Mouse (Mus musculus) liver, postnatal 0 days (tissue): ENCODE measurements around the gene Prorsd1. TPM values are rescaled to one million over a fixed set of nuclear protein-coding genes. Genes with fewer than 3 reads are reported as not detected.

Source experiments
- ATAC-seq: fragments of 200-750 bp; cut with Nextera tagmentation; 2 replicates; pipeline ENCODE4 v1.8.0; 2017; ENCODE audit warnings: mild to moderate bottlenecking, moderate library complexity
- DNase-seq: peaks from one replicate; pipeline ENCODE4 v3.0.0-alpha.2; 2016
- H3K27ac ChIP-seq: fragments of 300-500 bp; sonication (generic); 2 replicates; pipeline ENCODE4 v1.5.1; 2014; ENCODE audit warnings: antibody characterized with exemption, moderate library complexity, mild to moderate bottlenecking, low read depth
- H3K27me3 ChIP-seq: fragments of 300-500 bp; sonication (generic); 2 replicates; pipeline ENCODE4 v1.6.1; 2014; ENCODE audit warnings: low read length, control low read depth, mixed read lengths; ENCODE audit not compliant: insufficient read depth
- H3K36me3 ChIP-seq: fragments of 300-500 bp; sonication (generic); replicated peaks from 2 replicates; pipeline ENCODE4 v1.6.1; 2014; ENCODE audit warnings: mild to moderate bottlenecking, control low read depth, low read length, moderate library complexity, mixed read lengths; ENCODE audit not compliant: insufficient read depth
- H3K4me1 ChIP-seq: fragments of 300-500 bp; sonication (generic); 2 replicates; pipeline ENCODE4 v1.6.1; 2014; ENCODE audit warnings: antibody characterized with exemption, mild to moderate bottlenecking, control low read depth; ENCODE audit not compliant: insufficient read depth
- H3K4me2 ChIP-seq: fragments of 300-500 bp; sonication (generic); 2 replicates; pipeline ENCODE4 v1.6.1; 2014; ENCODE audit warnings: low read depth, mild to moderate bottlenecking, low read length, moderate library complexity, mixed read lengths
- H3K4me3 ChIP-seq: fragments of 300-500 bp; sonication (generic); 2 replicates; pipeline ENCODE4 v1.5.1; 2014; ENCODE audit warnings: low read depth, low read length
- H3K9ac ChIP-seq: fragments of 300-500 bp; sonication (generic); replicated peaks from 2 replicates; pipeline ENCODE4 v1.6.1; 2014; ENCODE audit warnings: mild to moderate bottlenecking, moderate library complexity
- H3K9me3 ChIP-seq: fragments of 300-500 bp; sonication (generic); 2 replicates; pipeline ENCODE4 v1.6.1; 2016; ENCODE audit warnings: mild to moderate bottlenecking, control low read depth, low read length, mixed read lengths
- CTCF ChIP-seq: sonication (generic); IDR thresholded peaks from 2 replicates; pipeline ENCODE4 v1.5.1; 2016; ENCODE audit warnings: antibody characterized with exemption, low read depth
- EP300 ChIP-seq: IDR thresholded peaks from 2 replicates; pipeline ENCODE4 v1.6.1; 2016; ENCODE audit warnings: antibody characterized with exemption, low read depth, mild to moderate bottlenecking
- WGBS: fragments of 180-500 bp; shearing (Covaris S2); extraction: QIAGEN DNeasy Blood & Tissue Kit; methylation state at CpG from one replicate; pipeline ENCODE4 v1.1.7; 2014; ENCODE audit not compliant: insufficient replicate concordance; 5-methylcytosine and 5-hydroxymethylcytosine counted together
- polyA plus RNA-seq: library from polyadenylated mRNA; unstranded; fragments of >200 nt; fragmentation: Nextera tagmentation; extraction: Ambion mirVana; gene quantifications from 2 replicates; pipeline ENCODE4 v1.2.1, GENCODE M21; 2015

The Prorsd1 gene
- 19.4 and 23.0 TPM in 2 replicates for polyA plus RNA-seq

DNA sequence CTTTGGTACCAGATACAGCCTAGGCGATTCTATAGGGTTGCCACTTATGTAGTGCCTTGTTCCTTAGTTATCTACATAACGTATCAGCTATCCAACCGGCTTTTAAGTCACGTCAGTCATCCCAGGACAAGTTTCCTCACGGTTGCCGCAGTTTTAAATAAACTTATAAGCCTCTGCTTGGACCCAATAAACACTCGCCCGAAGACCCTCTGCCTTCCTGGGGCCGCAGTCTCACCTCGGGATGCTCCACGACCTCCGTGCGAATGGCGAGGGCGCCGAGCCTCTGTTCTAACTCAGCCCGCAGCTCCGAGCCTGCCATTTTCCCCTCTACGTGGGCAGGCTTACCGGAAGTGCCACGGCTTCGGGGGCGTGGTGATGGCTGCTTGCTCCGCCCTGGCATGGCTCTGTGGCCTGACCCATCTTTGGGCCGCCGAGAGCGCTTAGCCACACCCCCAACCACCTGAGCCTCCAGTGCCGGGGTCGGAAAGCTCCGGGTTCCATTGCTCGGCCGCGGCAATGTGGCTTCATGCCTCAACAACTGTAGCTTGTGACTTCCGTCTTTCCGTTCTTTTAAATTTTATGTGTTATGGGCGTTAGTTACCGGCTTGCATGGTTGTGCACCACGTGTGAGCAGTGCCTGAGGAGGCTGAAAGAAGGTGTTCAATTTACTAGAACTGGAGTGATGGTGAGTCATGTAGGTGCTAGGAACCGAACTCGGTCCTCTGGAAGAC lies at the start of gene Prorsd1:
TSS of gene Prorsd1 (minus strand) at position 352 of the 731 bp plus-strand sequence.
- ATAC-seq (peak; percentile 100), DNase-seq (peak; percentile 96)
- 2% methylated on average over 40 of the region's 40 CpGs for WGBS
- Histone ChIP-seq H3K4me3 (peak within 1 kb of the TSS; percentile 69), H3K27ac (peak within 1 kb of the TSS; percentile 85), H3K9ac (peak within 1 kb of the TSS; percentile 75), H3K9me3 (0 out of 2 replicates have a peak, but pooled peaks cover 2% of the 10 kb centered on the region), H3K36me3 (peaks cover 12% of the 10 kb centered on the region; the same call in 1 of the 2 replicates), H3K27me3 (no peaks in the 10 kb centered on the region), H3K4me1 (0 out of 2 replicates have a peak, but pooled peaks cover 3% of the 10 kb centered on the region), H3K4me2 (peak within 1 kb of the TSS; percentile 70)
- TF ChIP-seq CTCF (no peak), EP300 (0 out of 2 replicates have a peak, but pooled peaks have one; percentile 7)

DNA sequence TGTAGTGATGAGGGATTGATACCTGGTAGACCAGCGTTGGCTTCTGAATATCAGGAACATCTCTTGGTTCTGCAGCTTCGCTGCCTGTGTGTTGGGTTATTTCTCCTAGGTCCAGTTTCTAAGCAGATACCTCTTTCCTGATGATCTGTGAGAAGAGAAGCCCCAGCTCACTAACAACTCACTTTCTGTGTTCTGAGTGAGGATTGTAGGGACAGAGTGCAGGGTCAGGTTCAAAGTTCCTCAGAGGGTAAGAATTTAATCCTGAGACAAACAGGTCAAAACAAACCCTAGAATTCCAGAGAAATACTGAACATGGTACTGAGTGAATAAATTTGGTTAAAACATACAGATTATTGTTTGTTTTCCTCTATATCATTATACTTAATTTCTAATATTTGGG lies 48.6 kb upstream of the Prorsd1 start:
- Histone ChIP-seq H3K9me3 (no peaks in the 10 kb centered on the region), H3K4me1 (no peaks in the 10 kb centered on the region), H3K36me3 (no peaks in the 10 kb centered on the region), H3K27me3 (no peaks in the 10 kb centered on the region), H3K4me3 (no peak overlapping the region), H3K9ac (no peak overlapping the region), H3K4me2 (no peak overlapping the region), H3K27ac (no peak overlapping the region)
- TF ChIP-seq CTCF (no peak), EP300 (no peak)
- ATAC-seq, result no peak
- WGBS, result 75% methylated on average over 2 of the region's 2 CpGs
- DNase-seq, result no peak

DNA sequence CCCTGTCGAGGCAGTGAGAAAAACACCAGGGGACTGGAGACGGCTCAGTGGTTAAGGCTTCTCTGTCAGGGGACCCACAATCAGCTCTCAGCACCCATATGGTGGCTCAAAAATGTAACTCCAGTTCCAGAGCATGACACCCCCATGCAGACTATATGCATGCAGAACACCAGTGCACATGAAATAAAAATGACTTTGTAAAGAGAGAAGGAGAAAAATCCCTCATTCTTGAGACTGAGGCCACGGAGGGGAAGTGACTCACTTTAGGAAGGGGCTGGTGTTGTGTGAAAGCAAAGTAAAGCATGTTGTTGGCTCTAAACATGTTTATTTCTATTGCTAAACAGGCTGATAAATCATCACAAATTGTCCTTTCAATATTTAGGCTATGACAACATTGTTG lies 46.2 kb upstream of the Prorsd1 start:
- H3K9ac ChIP-seq, result no peak overlapping the region
- WGBS, result 81% methylated on average over 3 of the region's 3 CpGs

DNA sequence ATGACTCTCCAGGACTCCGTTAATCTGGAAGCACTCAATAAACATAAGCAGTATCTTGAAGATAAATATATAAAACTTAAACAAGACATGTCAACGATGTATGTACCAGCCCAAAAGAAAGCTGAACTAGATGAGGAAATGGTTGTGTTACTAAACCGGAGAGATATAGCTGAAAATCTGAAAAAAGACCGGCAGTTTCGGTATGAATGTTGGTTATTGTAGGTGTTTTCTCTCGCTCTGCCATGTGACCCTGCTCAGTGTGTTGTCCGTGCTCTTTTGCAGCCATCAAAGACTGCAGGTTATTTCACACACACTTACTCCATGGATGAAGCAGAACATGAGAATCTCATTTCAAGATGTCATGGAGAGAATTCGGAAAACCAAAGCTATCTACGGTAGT lies 45.6 kb upstream of the Prorsd1 start:
- Histone ChIP-seq H3K27me3 (no peaks in the 10 kb centered on the region), H3K27ac (no peak overlapping the region), H3K4me2 (no peak overlapping the region), H3K36me3 (no peaks in the 10 kb centered on the region), H3K9me3 (no peaks in the 10 kb centered on the region), H3K4me1 (no peaks in the 10 kb centered on the region), H3K4me3 (no peak overlapping the region), H3K9ac (no peak overlapping the region)
- TF ChIP-seq EP300, result no peak
- no peak for TF ChIP-seq CTCF
- DNase-seq (no peak), ATAC-seq (no peak)
- 81% methylated on average over 9 of the region's 9 CpGs for WGBS

More for the DNA sequence above, 46.2 kb upstream of the Prorsd1 start:
- Histone ChIP-seq H3K4me2 (no peak overlapping the region), H3K9me3 (no peaks in the 10 kb centered on the region), H3K36me3 (no peaks in the 10 kb centered on the region), H3K4me1 (no peaks in the 10 kb centered on the region), H3K4me3 (no peak overlapping the region), H3K27me3 (no peaks in the 10 kb centered on the region), H3K27ac (no peak overlapping the region)
- DNase-seq (no peak), ATAC-seq (no peak)
- TF ChIP-seq CTCF, result no peak
- TF ChIP-seq EP300, result no peak

DNA sequence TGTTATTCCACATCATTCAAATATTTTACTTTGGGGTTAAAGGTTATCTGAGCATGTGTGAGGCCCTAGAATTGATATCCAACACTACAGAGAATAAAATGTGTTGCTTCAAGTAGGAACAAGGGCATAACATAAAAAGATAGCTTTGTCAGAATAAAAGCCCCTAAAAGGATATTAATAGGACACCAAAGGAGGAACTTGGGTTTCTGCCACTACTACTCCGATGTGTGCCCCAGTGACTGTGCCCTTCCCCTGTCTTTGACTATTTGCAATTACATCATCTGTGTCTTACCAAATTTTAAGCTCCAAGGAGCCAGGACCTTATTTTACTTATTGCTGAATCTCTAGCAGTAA lies 34.6 kb upstream of the Prorsd1 start:
- ATAC-seq (no peak), DNase-seq (no peak)
- H3K9me3 ChIP-seq, result no peaks in the 10 kb centered on the region
- H3K4me1 ChIP-seq, result peaks cover 16% of the 10 kb centered on the region
- H3K36me3 ChIP-seq, result peaks cover 16% of the 10 kb centered on the region
- H3K4me3 ChIP-seq, result no peak overlapping the region
- TF ChIP-seq CTCF, result no peak
- TF ChIP-seq EP300, result no peak
- WGBS, result 31% methylated on average over 1 of the region's 1 CpGs
- no peak overlapping the region for H3K4me2 ChIP-seq
- H3K27me3 ChIP-seq, result no peaks in the 10 kb centered on the region
- no peak overlapping the region for H3K9ac ChIP-seq
- no peak overlapping the region for H3K27ac ChIP-seq

DNA sequence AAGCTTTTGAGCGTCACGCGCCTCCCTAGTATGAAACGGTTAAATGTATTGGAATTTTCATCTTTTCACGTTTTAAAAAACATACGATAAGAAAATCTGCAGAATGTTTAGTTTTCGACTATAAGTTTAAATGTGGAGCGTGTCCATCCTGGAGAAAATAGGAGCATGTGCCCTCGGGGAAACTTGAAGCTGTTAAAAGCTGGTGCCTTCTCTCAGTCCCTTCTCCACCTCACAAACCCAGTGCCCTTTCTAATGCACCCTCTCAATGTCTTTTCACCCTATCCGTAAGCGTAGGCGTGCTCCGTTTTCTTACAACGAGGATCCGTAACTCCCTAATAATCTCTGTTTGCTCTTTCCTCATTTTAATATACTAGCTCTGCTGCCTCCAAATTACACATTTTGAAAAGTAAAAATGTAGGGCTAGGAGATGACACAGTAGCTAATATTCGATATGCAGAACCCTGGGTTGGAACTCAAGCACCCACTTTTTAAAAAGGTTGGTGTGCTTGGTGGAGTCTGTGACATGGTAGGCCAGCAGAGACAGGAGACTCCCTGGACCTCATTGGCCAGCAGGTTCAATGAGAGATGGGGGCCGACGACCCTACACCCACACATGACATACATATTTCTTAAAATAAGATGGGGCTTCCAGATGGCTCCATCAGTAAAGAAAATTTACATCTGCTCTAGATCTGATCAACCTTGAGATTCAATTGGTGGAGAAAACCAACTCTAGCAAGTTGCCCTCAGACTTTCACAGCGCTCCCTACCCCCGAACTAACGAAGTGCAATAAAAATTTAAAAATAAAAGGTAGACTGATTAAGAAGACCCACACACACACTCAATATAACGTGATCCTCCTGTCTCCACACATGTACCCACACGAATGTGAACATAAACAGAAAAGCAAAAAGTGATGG lies 33.9 kb upstream of the Prorsd1 start:
- no peaks in the 10 kb centered on the region for H3K9me3 ChIP-seq
- DNase-seq, result no peak
- H3K4me3 ChIP-seq, result peak overlapping the region; percentile 89
- no peak for ATAC-seq
- TF ChIP-seq CTCF (no peak), EP300 (no peak)
- H3K4me1 ChIP-seq, result peaks cover 16% of the 10 kb centered on the region
- peaks cover 22% of the 10 kb centered on the region for H3K36me3 ChIP-seq
- H3K9ac ChIP-seq, result peak overlapping the region; percentile 92
- 17% methylated on average over 23 of the region's 23 CpGs for WGBS
- no peaks in the 10 kb centered on the region for H3K27me3 ChIP-seq
- H3K4me2 ChIP-seq, result peak overlapping the region; percentile 81
- peak overlapping the region; percentile 70 for H3K27ac ChIP-seq
